Mouse (Mus musculus) embryonic facial prominence, embryonic 13.5 days (tissue): ENCODE data around the gene Arhgap15. TPM values are rescaled to one million over a fixed set of nuclear protein-coding genes. Genes with fewer than 3 reads are reported as not detected.

Experiments
- ATAC-seq: fragments of 200-750 bp; cut with Nextera tagmentation; 2 replicates; pipeline ENCODE4 v1.8.0; 2017; ENCODE audit warnings: low read depth; ENCODE audit not compliant: insufficient number of reproducible peaks, insufficient read depth, low FRiP score, low TSS enrichment
- H3K27ac ChIP-seq: fragments of 300-500 bp; sonication (generic); 2 replicates; pipeline ENCODE4 v1.5.1; 2015; ENCODE audit warnings: moderate library complexity, mild to moderate bottlenecking, inconsistent platforms
- H3K27me3 ChIP-seq: fragments of 300-500 bp; sonication (generic); 2 replicates; pipeline ENCODE4 v1.6.1; 2015; ENCODE audit warnings: mild to moderate bottlenecking, inconsistent platforms
- H3K36me3 ChIP-seq: fragments of 300-500 bp; sonication (generic); 2 replicates; pipeline ENCODE4 v1.6.1; 2015; ENCODE audit warnings: mild to moderate bottlenecking, inconsistent platforms
- H3K4me1 ChIP-seq: fragments of 300-500 bp; sonication (generic); 2 replicates; pipeline ENCODE4 v1.6.1; 2015; ENCODE audit warnings: inconsistent platforms
- H3K4me2 ChIP-seq: fragments of 300-500 bp; sonication (generic); 2 replicates; pipeline ENCODE4 v1.6.1; 2015; ENCODE audit warnings: moderate library complexity, mild to moderate bottlenecking, inconsistent platforms
- H3K4me3 ChIP-seq: fragments of 300-500 bp; sonication (generic); 2 replicates; pipeline ENCODE4 v1.5.1; 2015; ENCODE audit warnings: mild to moderate bottlenecking, inconsistent platforms
- H3K9ac ChIP-seq: fragments of 300-500 bp; sonication (generic); 2 replicates; pipeline ENCODE4 v1.6.1; 2015; ENCODE audit warnings: mild to moderate bottlenecking, inconsistent platforms
- H3K9me3 ChIP-seq: fragments of 300-500 bp; sonication (generic); 2 replicates; pipeline ENCODE4 v1.6.1; 2016; ENCODE audit warnings: inconsistent platforms
- WGBS: fragments of 180-500 bp; shearing (Covaris S2); methylation state at CpG from one replicate; pipeline ENCODE4 v1.1.7; 2015; ENCODE audit warnings: mixed read lengths; 5-methylcytosine and 5-hydroxymethylcytosine counted together
- polyA plus RNA-seq: library from polyadenylated mRNA; unstranded; fragments of >200 nt; fragmentation: Nextera tagmentation; extraction: Ambion mirVana; gene quantifications from 2 replicates; pipeline ENCODE4 v1.2.1, GENCODE M21; 2015

Gene Arhgap15
- polyA plus RNA-seq, 1 experiment from 2014 or later: 1.6 TPM

- Histone ChIP-seq H3K27ac (no peak overlapping the region), H3K36me3 (no peaks in the 10 kb centered on the region), H3K9me3 (no peaks in the 10 kb centered on the region), H3K4me1 (no peaks in the 10 kb centered on the region), H3K4me2 (no peak overlapping the region), H3K4me3 (no peak overlapping the region), H3K27me3 (no peaks in the 10 kb centered on the region), H3K9ac (no peak overlapping the region)
- no peak for ATAC-seq
- WGBS: 70% methylated on average over 7 of the region's 7 CpGs
Measured at GRCm38 (mm10) chr2:43992510-43992909, 243.9 kb downstream of the Arhgap15 start.

GRCm38 (mm10) chr2:44002454-44002853 lies 253.8 kb downstream of the Arhgap15 start:
- no peaks in the 10 kb centered on the region for H3K9me3 ChIP-seq
- no peak overlapping the region for H3K27ac ChIP-seq
- H3K4me2 ChIP-seq: no peak overlapping the region
- H3K4me3 ChIP-seq: no peak overlapping the region
- H3K36me3 ChIP-seq: no peaks in the 10 kb centered on the region
- 80% methylated on average over 1 of the region's 1 CpGs for WGBS
- no peaks in the 10 kb centered on the region for H3K27me3 ChIP-seq
- no peaks in the 10 kb centered on the region for H3K4me1 ChIP-seq
- ATAC-seq: no peak
- no peak overlapping the region for H3K9ac ChIP-seq

GRCm38 (mm10) chr2:44010249-44010648 lies 261.6 kb downstream of the Arhgap15 start:
- Histone ChIP-seq H3K9ac (no peak overlapping the region), H3K27me3 (no peaks in the 10 kb centered on the region), H3K36me3 (no peaks in the 10 kb centered on the region), H3K4me2 (no peak overlapping the region), H3K4me1 (no peaks in the 10 kb centered on the region), H3K4me3 (no peak overlapping the region), H3K27ac (no peak overlapping the region), H3K9me3 (no peaks in the 10 kb centered on the region)
- 86% methylated on average over 1 of the region's 1 CpGs for WGBS
- ATAC-seq: no peak

DNA sequence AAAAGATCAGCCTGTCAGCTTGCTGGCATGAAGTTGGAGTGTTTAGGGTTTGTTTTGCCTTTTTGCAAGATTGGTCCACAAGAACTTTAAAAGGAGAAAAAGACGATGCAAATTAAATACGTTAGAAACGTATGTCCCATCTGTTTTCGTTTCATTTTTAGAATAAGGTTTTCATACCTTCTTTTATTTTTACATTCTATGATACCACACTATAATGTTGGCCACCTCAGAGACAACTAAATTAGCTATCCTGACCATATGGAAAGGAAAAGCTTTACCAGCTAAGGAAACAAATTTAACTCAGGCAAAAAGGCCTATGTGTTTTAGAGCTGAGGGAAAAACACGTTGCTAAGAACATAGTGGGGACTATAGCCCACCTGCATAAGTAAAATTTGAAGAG lies 264.8 kb downstream of the Arhgap15 start:
- no peaks in the 10 kb centered on the region for H3K9me3 ChIP-seq
- no peak for ATAC-seq
- 68% methylated on average over 5 of the region's 5 CpGs for WGBS

DNA sequence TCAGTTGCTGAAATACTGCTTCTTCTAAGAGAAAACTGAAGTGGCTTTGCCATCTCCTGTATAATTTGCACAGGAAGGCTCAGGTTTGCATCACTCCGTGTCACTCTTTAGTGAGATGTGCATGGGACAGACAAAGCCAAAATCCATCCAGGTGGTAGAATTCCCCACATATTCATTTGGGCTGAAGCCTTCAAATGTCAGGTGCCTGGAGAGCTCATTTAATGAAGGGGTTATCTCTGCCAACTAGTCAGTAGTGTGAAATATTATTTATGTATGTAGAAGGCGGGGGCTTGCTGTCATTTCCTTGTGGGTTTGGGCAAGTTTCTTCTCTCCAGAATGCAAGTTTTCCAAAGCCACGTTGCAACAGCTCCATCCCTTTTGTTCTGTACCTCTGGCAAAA lies 268.1 kb downstream of the Arhgap15 start:
- H3K4me1 ChIP-seq: no peaks in the 10 kb centered on the region
- H3K9me3 ChIP-seq: no peaks in the 10 kb centered on the region
- H3K4me2 ChIP-seq: no peak overlapping the region
- H3K27ac ChIP-seq: no peak overlapping the region
- no peaks in the 10 kb centered on the region for H3K27me3 ChIP-seq
- ATAC-seq: no peak
- no peak overlapping the region for H3K4me3 ChIP-seq
- no peak overlapping the region for H3K9ac ChIP-seq
- 77% methylated on average over 3 of the region's 3 CpGs for WGBS
- H3K36me3 ChIP-seq: no peaks in the 10 kb centered on the region

More for the DNA sequence above, 264.8 kb downstream of the Arhgap15 start:
- Histone ChIP-seq H3K27me3 (no peaks in the 10 kb centered on the region), H3K9ac (no peak overlapping the region), H3K4me3 (no peak overlapping the region), H3K4me2 (no peak overlapping the region), H3K4me1 (no peaks in the 10 kb centered on the region), H3K27ac (no peak overlapping the region), H3K36me3 (no peaks in the 10 kb centered on the region)

DNA sequence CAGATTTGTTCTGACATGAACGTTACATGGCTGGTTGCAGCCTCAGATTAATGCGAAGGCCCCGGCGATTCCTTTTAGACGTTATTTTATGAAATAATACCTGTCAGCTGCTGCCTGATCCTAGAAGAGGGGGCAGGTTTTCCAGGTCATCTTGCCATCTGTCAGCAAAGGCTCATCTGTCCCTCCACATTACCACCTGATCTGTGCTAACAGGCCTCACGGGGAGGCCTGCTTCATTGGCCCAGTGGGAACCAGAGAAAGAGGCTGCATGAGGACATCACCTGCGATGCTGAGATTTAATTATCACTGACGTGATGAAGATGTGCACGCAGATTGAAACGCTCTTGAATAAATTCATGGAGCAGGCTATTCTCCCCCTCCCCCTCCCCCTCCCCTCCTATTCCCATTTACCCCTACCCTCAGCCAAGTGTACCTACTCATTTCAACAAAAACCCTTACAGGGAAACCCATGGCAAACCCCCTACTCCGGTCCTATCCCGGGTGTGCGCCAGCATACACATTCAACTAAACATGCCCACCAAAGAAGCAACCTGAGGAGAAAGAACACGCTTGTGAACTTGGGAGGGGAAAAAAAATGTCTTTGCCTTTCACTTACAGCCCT lies 268.9 kb downstream of the Arhgap15 start:
- 81% methylated on average over 14 of the region's 14 CpGs for WGBS
- Histone ChIP-seq H3K4me3 (no peak overlapping the region), H3K9ac (no peak overlapping the region), H3K36me3 (no peaks in the 10 kb centered on the region), H3K27me3 (no peaks in the 10 kb centered on the region), H3K4me2 (no peak overlapping the region), H3K27ac (no peak overlapping the region), H3K9me3 (no peaks in the 10 kb centered on the region), H3K4me1 (no peaks in the 10 kb centered on the region)
- ATAC-seq: no peak

- WGBS: 81% methylated on average over 10 of the region's 10 CpGs
- no peak for ATAC-seq
- Histone ChIP-seq H3K36me3 (no peaks in the 10 kb centered on the region), H3K4me3 (no peak overlapping the region), H3K9me3 (no peaks in the 10 kb centered on the region), H3K27me3 (no peaks in the 10 kb centered on the region), H3K9ac (no peak overlapping the region), H3K4me1 (no peaks in the 10 kb centered on the region), H3K27ac (no peak overlapping the region), H3K4me2 (no peak overlapping the region)
Measured at GRCm38 (mm10) chr2:44018033-44018432, 269.4 kb downstream of the Arhgap15 start.

GRCm38 (mm10) chr2:44024704-44025103 lies 276.1 kb downstream of the Arhgap15 start:
- H3K9me3 ChIP-seq: no peaks in the 10 kb centered on the region
- WGBS: 80% methylated on average over 1 of the region's 1 CpGs

DNA sequence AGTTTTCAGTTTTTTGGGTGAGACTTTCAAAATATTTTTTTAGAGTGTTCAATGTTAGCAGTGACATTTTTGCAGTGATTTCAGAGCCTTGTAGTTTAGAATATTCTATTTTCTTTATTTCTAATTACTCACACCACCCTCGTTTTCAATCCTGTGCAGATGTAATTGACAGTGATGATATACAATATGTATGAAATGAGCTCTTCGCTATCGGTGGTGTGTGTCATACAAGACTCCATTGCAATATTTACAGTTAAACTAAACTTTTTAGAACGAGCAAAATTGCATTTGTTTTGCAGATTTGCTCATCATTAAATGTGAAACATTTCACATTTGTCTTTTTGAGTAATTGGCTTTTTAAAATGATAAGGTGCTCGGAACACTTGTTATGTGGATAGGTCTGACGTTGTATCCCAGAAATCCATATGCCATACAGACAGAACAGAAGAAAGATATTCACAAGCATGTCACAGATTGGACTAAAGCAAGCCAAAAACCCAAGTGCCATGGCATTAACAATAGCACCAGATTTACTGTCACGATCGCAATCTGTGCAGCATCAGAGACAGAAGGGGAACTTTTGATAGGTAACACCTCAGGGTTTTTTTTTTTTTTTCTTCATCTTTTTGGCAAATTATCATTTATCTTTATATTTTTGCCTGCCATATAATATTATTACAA lies 280.6 kb downstream of the Arhgap15 start:
- no peaks in the 10 kb centered on the region for H3K4me1 ChIP-seq
- 89% methylated on average over 8 of the region's 8 CpGs for WGBS
- H3K27me3 ChIP-seq: no peaks in the 10 kb centered on the region
- no peak overlapping the region for H3K9ac ChIP-seq
- ATAC-seq: no peak
- no peaks in the 10 kb centered on the region for H3K36me3 ChIP-seq
- no peak overlapping the region for H3K27ac ChIP-seq
- H3K9me3 ChIP-seq: no peaks in the 10 kb centered on the region
- no peak overlapping the region for H3K4me3 ChIP-seq
- H3K4me2 ChIP-seq: no peak overlapping the region

More at GRCm38 (mm10) chr2:44024704-44025103, 276.1 kb downstream of the Arhgap15 start:
- H3K36me3 ChIP-seq: no peaks in the 10 kb centered on the region
- H3K27me3 ChIP-seq: no peaks in the 10 kb centered on the region
- no peak overlapping the region for H3K27ac ChIP-seq
- no peak overlapping the region for H3K4me3 ChIP-seq
- H3K4me2 ChIP-seq: no peak overlapping the region
- no peak for ATAC-seq
- H3K4me1 ChIP-seq: no peaks in the 10 kb centered on the region
- H3K9ac ChIP-seq: no peak overlapping the region

- Histone ChIP-seq H3K9me3 (no peaks in the 10 kb centered on the region), H3K4me3 (no peak overlapping the region), H3K27ac (no peak overlapping the region), H3K4me2 (no peak overlapping the region), H3K9ac (no peak overlapping the region), H3K27me3 (no peaks in the 10 kb centered on the region), H3K36me3 (no peaks in the 10 kb centered on the region), H3K4me1 (no peaks in the 10 kb centered on the region)
- WGBS: 82% methylated on average over 10 of the region's 10 CpGs
- no peak for ATAC-seq
Measured at GRCm38 (mm10) chr2:44029865-44030264, 281.2 kb downstream of the Arhgap15 start.

DNA sequence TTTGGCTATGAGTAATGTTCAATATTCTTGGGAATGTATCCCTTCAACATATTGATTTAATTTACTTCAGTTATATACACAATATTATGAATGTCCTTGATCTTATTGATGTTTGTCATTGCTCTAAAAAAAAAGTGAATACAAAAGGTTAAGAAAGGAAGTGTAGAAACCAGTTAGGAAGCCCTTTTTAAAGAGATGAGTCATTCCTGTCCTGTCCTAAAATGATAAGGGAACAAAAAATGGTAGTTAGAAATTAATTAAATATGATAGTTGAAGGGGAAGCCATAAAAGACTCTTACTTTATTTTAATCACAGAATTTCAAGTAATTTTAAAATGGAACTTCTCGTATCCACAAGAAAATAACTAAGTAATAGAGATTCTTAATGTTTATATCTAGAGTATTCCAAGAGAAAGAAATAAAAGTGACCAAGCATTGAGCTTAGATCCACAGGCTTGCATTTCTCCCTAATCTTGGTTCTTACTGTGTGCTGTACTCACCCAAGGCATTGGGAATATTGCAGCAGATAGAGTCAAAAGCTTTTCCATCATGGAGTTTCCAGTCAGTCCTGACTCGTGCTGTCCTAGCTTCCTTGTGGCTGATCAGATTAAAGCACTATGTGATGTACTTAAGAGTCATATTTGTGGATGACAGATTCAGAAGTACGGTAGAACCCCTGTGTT lies 291.0 kb downstream of the Arhgap15 start:
- no peak for ATAC-seq
- H3K9me3 ChIP-seq: no peaks in the 10 kb centered on the region
- 80% methylated on average over 3 of the region's 3 CpGs for WGBS

DNA sequence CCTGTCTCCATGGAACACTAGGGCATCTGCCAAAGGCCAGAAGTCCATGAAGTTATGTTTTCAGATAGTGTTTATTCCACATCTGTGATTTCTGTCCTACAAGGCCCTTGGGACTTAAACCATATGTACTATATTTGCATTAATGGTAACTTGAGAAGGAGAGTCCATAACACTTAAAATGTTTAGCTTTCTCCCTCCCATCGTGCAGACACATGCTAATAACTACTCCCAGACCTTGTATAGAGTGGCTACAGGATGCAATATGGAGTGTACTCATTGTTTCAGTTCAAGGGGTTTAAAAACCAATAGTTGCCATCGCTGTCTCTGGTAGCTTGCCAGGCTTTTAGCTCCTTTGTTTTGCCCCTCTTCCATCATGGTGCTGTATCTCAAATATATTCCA lies 295.5 kb downstream of the Arhgap15 start:
- Histone ChIP-seq H3K4me2 (no peak overlapping the region), H3K36me3 (no peaks in the 10 kb centered on the region), H3K4me1 (peaks cover 5% of the 10 kb centered on the region; the same call in 1 of the 2 replicates), H3K9me3 (no peaks in the 10 kb centered on the region), H3K4me3 (no peak overlapping the region), H3K9ac (no peak overlapping the region), H3K27me3 (no peaks in the 10 kb centered on the region), H3K27ac (no peak overlapping the region)
- 31% methylated on average over 2 of the region's 2 CpGs for WGBS
- no peak for ATAC-seq

More for the DNA sequence above, 291.0 kb downstream of the Arhgap15 start:
- Histone ChIP-seq H3K9ac (no peak overlapping the region), H3K27me3 (no peaks in the 10 kb centered on the region), H3K27ac (no peak overlapping the region), H3K4me2 (no peak overlapping the region), H3K4me1 (no peaks in the 10 kb centered on the region), H3K36me3 (no peaks in the 10 kb centered on the region), H3K4me3 (no peak overlapping the region)
